Mouse (Mus musculus) CH12.LX (cell line): Measurements from ENCODE around the gene Lrrc8b. TPM values are rescaled to one million over a fixed set of nuclear protein-coding genes. Genes with fewer than 3 reads are reported as not detected.

Experiments used
- DNase-seq: peaks from one replicate; pipeline ENCODE4 v3.0.0-alpha.2; 2013; ENCODE audit errors: extremely low read depth
- H3K27ac ChIP-seq: 2 replicates; pipeline ENCODE4 v1.5.1; 2012; ENCODE audit warnings: low read depth, mild to moderate bottlenecking, control low read depth, moderate library complexity; ENCODE audit not compliant: insufficient read depth
- H3K27me3 ChIP-seq: replicated peaks from 2 replicates; pipeline ENCODE3; 2012; ENCODE audit warnings: inconsistent platforms
- H3K36me3 ChIP-seq, 2 experiments: replicated peaks in 1 of 2; 2 replicates each; pipeline versions ENCODE3 to v1.6.1; 2012; ENCODE audit warnings: inconsistent platforms in 1 of 2, low read length in 1 of 2, mild to moderate bottlenecking in 1 of 2, mixed read lengths in 1 of 2, moderate library complexity in 1 of 2; ENCODE audit not compliant: control insufficient read depth in 1 of 2, insufficient read depth in 1 of 2
- H3K4me1 ChIP-seq, 2 experiments: 2 replicates each; pipeline ENCODE4 v1.6.1; 2012; ENCODE audit warnings: inconsistent platforms in 1 of 2, moderate library complexity in 1 of 2; ENCODE audit not compliant: insufficient read depth in 2 of 2, control insufficient read depth in 1 of 2
- H3K4me2 ChIP-seq: 2 replicates; pipeline ENCODE4 v1.6.1; 2012; ENCODE audit warnings: low read depth, mild to moderate bottlenecking, control low read depth; ENCODE audit not compliant: poor library complexity, insufficient read depth, severe bottlenecking
- H3K4me3 ChIP-seq, 3 experiments: fragments of 150-350 bp in 1 of 3; sonication (generic) in 1 of 3; replicated peaks in 1 of 3; 2 replicates each; pipeline versions ENCODE3 to v1.5.1; 2011 to 2012; ENCODE audit warnings: low read depth in 2 of 3, low read length in 2 of 3, mild to moderate bottlenecking in 2 of 3, moderate library complexity in 2 of 3, control low read depth in 1 of 3, improper control_type of control experiment in 1 of 3, inconsistent platforms in 1 of 3, mixed read lengths in 1 of 3; ENCODE audit not compliant: poor library complexity in 1 of 3
- H3K79me2 ChIP-seq: replicated peaks from 2 replicates; pipeline ENCODE4 v1.6.1; 2012; ENCODE audit warnings: mild to moderate bottlenecking, moderate library complexity; ENCODE audit not compliant: control insufficient read depth, poor library complexity, insufficient read depth, severe bottlenecking; ENCODE audit errors: extremely low read depth
- H3K9ac ChIP-seq: 2 replicates; pipeline ENCODE4 v1.6.1; 2012; ENCODE audit warnings: low read depth, mild to moderate bottlenecking, control low read depth, moderate library complexity; ENCODE audit not compliant: insufficient read depth
- H3K9me3 ChIP-seq: replicated peaks from 2 replicates; pipeline ENCODE3; 2012; ENCODE audit warnings: low read length, inconsistent platforms, mixed read lengths
- BHLHE40 ChIP-seq: IDR thresholded peaks from 2 replicates; pipeline ENCODE4 v1.6.1; 2011; ENCODE audit warnings: mild to moderate bottlenecking, low read depth, low read length, improper control_type of control experiment
- CHD2 ChIP-seq: IDR thresholded peaks from 2 replicates; pipeline ENCODE4 v1.6.1; 2011; ENCODE audit warnings: low read length, improper control_type of control experiment
- CTCF ChIP-seq, 2 experiments: IDR thresholded peaks in 1 of 2; conservative IDR thresholded peaks in 1 of 2; 2 replicates each; pipeline ENCODE4 v1.5.1; 2011 to 2012; ENCODE audit warnings: low read depth in 2 of 2, low read length in 2 of 2, improper control_type of control experiment in 1 of 2, inconsistent platforms in 1 of 2, mild to moderate bottlenecking in 1 of 2, moderate library complexity in 1 of 2
- E2F4 ChIP-seq: IDR thresholded peaks from 2 replicates; pipeline ENCODE4 v1.6.1; 2011; ENCODE audit warnings: low read depth, low read length, improper control_type of control experiment; ENCODE audit not compliant: insufficient replicate concordance
- ELF1 ChIP-seq: IDR thresholded peaks from 2 replicates; pipeline ENCODE4 v1.6.1; 2014; ENCODE audit warnings: low read depth, mild to moderate bottlenecking, inconsistent platforms, low read length, improper control_type of control experiment
- EP300 ChIP-seq: IDR thresholded peaks from 2 replicates; pipeline ENCODE4 v1.6.1; 2011; ENCODE audit warnings: low read length, improper control_type of control experiment
- ETS1 ChIP-seq: conservative IDR thresholded peaks from 2 replicates; pipeline ENCODE4 v1.6.1; 2012; ENCODE audit warnings: low read depth, mild to moderate bottlenecking, inconsistent platforms, low read length, improper control_type of control experiment, moderate library complexity
- IRF4 ChIP-seq: IDR thresholded peaks from 2 replicates; pipeline ENCODE4 v1.6.1; 2014; ENCODE audit warnings: low read depth, mild to moderate bottlenecking, inconsistent platforms, low read length, improper control_type of control experiment
- KAT2A ChIP-seq: IDR thresholded peaks from 2 replicates; pipeline ENCODE4 v1.6.1; 2012; ENCODE audit warnings: low read length, improper control_type of control experiment, inconsistent platforms; ENCODE audit not compliant: insufficient replicate concordance
- MAX ChIP-seq: IDR thresholded peaks from 2 replicates; pipeline ENCODE4 v1.6.1; 2011; ENCODE audit warnings: low read length, improper control_type of control experiment
- MAZ ChIP-seq: IDR thresholded peaks from 2 replicates; pipeline ENCODE4 v1.6.1; 2012; ENCODE audit warnings: low read depth, mild to moderate bottlenecking, inconsistent platforms, low read length, improper control_type of control experiment, moderate library complexity
- MEF2A ChIP-seq: IDR thresholded peaks from 2 replicates; pipeline ENCODE4 v1.6.1; 2014; ENCODE audit warnings: low read depth, mild to moderate bottlenecking, inconsistent platforms, low read length, improper control_type of control experiment, borderline replicate concordance
- MXI1 ChIP-seq: IDR thresholded peaks from 2 replicates; pipeline ENCODE4 v1.6.1; 2011; ENCODE audit warnings: mild to moderate bottlenecking, low read depth, low read length, improper control_type of control experiment
- MYC ChIP-seq: IDR thresholded peaks from 2 replicates; pipeline ENCODE4 v1.6.1; 2011; ENCODE audit warnings: low read depth, mild to moderate bottlenecking, improper control_type of control experiment, low read length
- NELFE ChIP-seq: IDR thresholded peaks from 2 replicates; pipeline ENCODE4 v1.6.1; 2011; ENCODE audit warnings: low read depth, low read length, improper control_type of control experiment
- POLR2A ChIP-seq: IDR thresholded peaks from 2 replicates; pipeline ENCODE4 v1.6.1; 2011; ENCODE audit warnings: low read depth, mild to moderate bottlenecking, improper control_type of control experiment, low read length
- RAD21 ChIP-seq: IDR thresholded peaks from 2 replicates; pipeline ENCODE4 v1.6.1; 2011; ENCODE audit warnings: low read depth, mild to moderate bottlenecking, low read length, improper control_type of control experiment, moderate library complexity
- RCOR1 ChIP-seq: conservative IDR thresholded peaks from 2 replicates; pipeline ENCODE4 v1.6.1; 2012; ENCODE audit warnings: low read depth, mild to moderate bottlenecking, inconsistent platforms, low read length, improper control_type of control experiment
- SIN3A ChIP-seq: IDR thresholded peaks from 2 replicates; pipeline ENCODE4 v1.6.1; 2012; ENCODE audit warnings: low read length, improper control_type of control experiment, inconsistent platforms
- SMC3 ChIP-seq: IDR thresholded peaks from 2 replicates; pipeline ENCODE4 v1.6.1; 2011; ENCODE audit warnings: low read depth, low read length, improper control_type of control experiment
- TBP ChIP-seq: conservative IDR thresholded peaks from 2 replicates; pipeline ENCODE4 v1.6.1; 2011; ENCODE audit warnings: low read depth, low read length, improper control_type of control experiment
- TCF12 ChIP-seq: IDR thresholded peaks from 2 replicates; pipeline ENCODE4 v1.6.1; 2014; ENCODE audit warnings: low read depth, mild to moderate bottlenecking, inconsistent platforms, low read length, improper control_type of control experiment
- USF2 ChIP-seq: conservative IDR thresholded peaks from 2 replicates; pipeline ENCODE4 v1.6.1; 2011; ENCODE audit warnings: low read depth, low read length, improper control_type of control experiment
- ZC3H11A ChIP-seq: IDR thresholded peaks from 2 replicates; pipeline ENCODE4 v1.6.1; 2012; ENCODE audit warnings: low read depth, mild to moderate bottlenecking, inconsistent platforms, low read length, improper control_type of control experiment
- dilution Hi-C: fragments of 300-500 bp; cut with MboI; formaldehyde crosslinking; loops from 2 replicates; pipeline ENCODE4 v1.14.3; 2020; ENCODE audit warnings: low sequenced_read_pairs; ENCODE audit not compliant: extremely low pct_unique_long_range_greater_than_20kb, extremely low pct_ligation_motif_present
- in situ Hi-C: fragments of 300-500 bp; cut with MboI; formaldehyde crosslinking; loops from 3 replicates; pipeline ENCODE4 v1.14.3; 2019; ENCODE audit warnings: low sequenced_read_pairs, low pct_ligation_motif_present, low pct_unique_long_range_greater_than_20kb, mixed read lengths
- polyA plus RNA-seq: library from polyadenylated mRNA; unstranded; fragments of >175 nt; gene quantifications from 2 replicates; pipeline ENCODE4 v1.2.1, GENCODE M21; 2012; ENCODE audit warnings: low read depth; ENCODE audit not compliant: insufficient read length
- total RNA-seq, 2 experiments: library from RNA; depleted of rRNA; stranded (reverse); fragments of 300-350 nt in 1 of 2; fragments of >200 nt in 1 of 2; gene quantifications; 2 replicates each; pipeline ENCODE4 v1.2.3; 2012 to 2014

Lrrc8b gene
- total and polyA plus RNA-seq, 3 experiments: 0.21 to 0.40 (median 0.40) TPM

GRCm38 (mm10) chr5:105494918-105495901, 79.6 kb downstream of the Lrrc8b start:
- dilution Hi-C loops: no loop called here
- Histone ChIP-seq H3K4me3 (peak overlapping the region; percentile 17 to 59 (median 39)), H3K9me3 (no peaks in the 10 kb centered on the region), H3K4me1 (peaks cover 2 to 32% of the 10 kb centered on the region in 2 experiments), H3K27ac (no peak overlapping the region), H3K79me2 (no peaks in the 10 kb centered on the region), H3K36me3 (no peaks in the 10 kb centered on the region), H3K9ac (peak overlapping the region; percentile 58), H3K27me3 (peaks cover 3% of the 10 kb centered on the region), H3K4me2 (peak overlapping the region; percentile 100)
- DNase-seq: peak; percentile 94
- in situ Hi-C loops: loop anchor here (5.0 kb wide), 3 partner anchors 88 to 372 kb away; no protein-coding TSS in a partner anchor
- TF ChIP-seq IRF4: no peak
- TF ChIP-seq SIN3A: peak; percentile 53; the same call in 1 of the 2 replicates
- no peak for TF ChIP-seq USF2
- no peak for TF ChIP-seq E2F4
- peak in 1 of 2 experiments; percentile 43; a peak in 2 of 4 replicates for TF ChIP-seq CTCF (conservative IDR thresholded peaks at IDR 0.05 in 1 of 2, IDR thresholded peaks at IDR 0.05 in 1 of 2; ENCODE audit: low read depth in 2 of 2, low read length in 2 of 2)
- TF ChIP-seq KAT2A: no peak
- no peak for TF ChIP-seq TBP
- TF ChIP-seq MAZ: peak; percentile 63
- TF ChIP-seq RCOR1: no peak
- peak; percentile 18 for TF ChIP-seq RAD21
- no peak for TF ChIP-seq MYC
- no peak for TF ChIP-seq MAX
- TF ChIP-seq NELFE: no peak
- no peak for TF ChIP-seq POLR2A
- peak; percentile 51; the same call in 1 of the 2 replicates for TF ChIP-seq BHLHE40
- TF ChIP-seq ELF1: peak; percentile 66
- no peak for TF ChIP-seq ZC3H11A
- TF ChIP-seq SMC3: peak; percentile 24
- TF ChIP-seq TCF12: 0 out of 2 replicates have a peak, but pooled peaks have one; percentile 11
- 0 out of 2 replicates have a peak, but pooled peaks have one; percentile 21 for TF ChIP-seq CHD2
- TF ChIP-seq MEF2A: no peak
- peak; percentile 56; the same call in 1 of the 2 replicates for TF ChIP-seq ETS1
- 0 out of 2 replicates have a peak, but pooled peaks have one; percentile 25 for TF ChIP-seq EP300
- TF ChIP-seq MXI1: no peak
